Mouse (Mus musculus) heart, adult 2 months (tissue): Measurements from ENCODE around the gene Insl3. TPM values are rescaled to one million over a fixed set of nuclear protein-coding genes. Genes with fewer than 3 reads are reported as not detected.

ENCODE experiments used
- DNase-seq, 2 experiments: peaks; one replicate each; pipeline ENCODE4 v3.0.0; 2021
- H3K27ac ChIP-seq: fragments of 200-600 bp; 2 replicates; pipeline ENCODE4 v1.8.1; 2022
- H3K27me3 ChIP-seq: fragments of 200-500 bp; 2 replicates; pipeline ENCODE4 v1.6.1; 2012; ENCODE audit warnings: mild to moderate bottlenecking, low read length, inconsistent platforms, mixed read lengths; ENCODE audit not compliant: control insufficient read depth, insufficient read depth
- H3K36me3 ChIP-seq: fragments of 200-500 bp; 2 replicates; pipeline ENCODE4 v1.6.1; 2012; ENCODE audit warnings: low read length, inconsistent platforms; ENCODE audit not compliant: control insufficient read depth, insufficient read depth
- H3K4me1 ChIP-seq: fragments of 200-500 bp; 2 replicates; pipeline ENCODE4 v1.6.1; 2011; ENCODE audit warnings: low read length; ENCODE audit not compliant: control insufficient read depth, insufficient read depth
- H3K4me3 ChIP-seq: fragments of 200-600 bp; 2 replicates; pipeline ENCODE4 v1.8.1; 2022
- H3K79me2 ChIP-seq: fragments of 200-500 bp; replicated peaks from 2 replicates; pipeline ENCODE4 v1.6.1; 2012; ENCODE audit warnings: mild to moderate bottlenecking, inconsistent platforms, low read length, moderate library complexity, mixed read lengths; ENCODE audit not compliant: control insufficient read depth, insufficient read depth
- H3K9ac ChIP-seq: fragments of 200-500 bp; 2 replicates; pipeline ENCODE4 v1.6.1; 2012; ENCODE audit warnings: low read depth, mild to moderate bottlenecking, control low read depth, inconsistent platforms, low read length, mixed read lengths
- CTCF ChIP-seq: fragments of 200-600 bp; IDR thresholded peaks from 2 replicates; pipeline ENCODE4 v1.8.1; 2022; ENCODE audit warnings: antibody characterized with exemption, mild to moderate bottlenecking, moderate library complexity
- EP300 ChIP-seq: fragments of 200-500 bp; IDR thresholded peaks from 2 replicates; pipeline ENCODE4 v1.6.1; 2011; ENCODE audit warnings: low read depth, low read length, control low read depth; ENCODE audit not compliant: insufficient read depth
- POLR2A ChIP-seq: fragments of 200-500 bp; IDR thresholded peaks from 2 replicates; pipeline ENCODE4 v1.6.1; 2011; ENCODE audit warnings: mild to moderate bottlenecking, low read depth, low read length, control low read depth; ENCODE audit not compliant: insufficient read depth
- WGBS: fragments of 180-500 bp; shearing (Covaris S2); methylation state at CpG from one replicate; pipeline ENCODE4 v1.1.7; 2018; 5-methylcytosine and 5-hydroxymethylcytosine counted together
- intact Hi-C: fragments of 180-260 bp; cut with DNase I; formaldehyde crosslinking; loops from one replicate; pipeline ENCODE4 v1.15.1; 2025
- polyA plus RNA-seq: library from polyadenylated mRNA; depleted of rRNA; stranded (reverse); fragments of >200 nt; gene quantifications from 2 replicates; pipeline ENCODE4 v1.2.3, GENCODE M21; 2012
- total RNA-seq, 2 experiments: library from RNA; stranded (reverse); gene quantifications; 2 replicates each; pipeline ENCODE4 v1.2.3; 2021

The Insl3 gene
- total and polyA plus RNA-seq, 3 experiments = 4.0 to 19.3 (median 4.1) TPM

DNA sequence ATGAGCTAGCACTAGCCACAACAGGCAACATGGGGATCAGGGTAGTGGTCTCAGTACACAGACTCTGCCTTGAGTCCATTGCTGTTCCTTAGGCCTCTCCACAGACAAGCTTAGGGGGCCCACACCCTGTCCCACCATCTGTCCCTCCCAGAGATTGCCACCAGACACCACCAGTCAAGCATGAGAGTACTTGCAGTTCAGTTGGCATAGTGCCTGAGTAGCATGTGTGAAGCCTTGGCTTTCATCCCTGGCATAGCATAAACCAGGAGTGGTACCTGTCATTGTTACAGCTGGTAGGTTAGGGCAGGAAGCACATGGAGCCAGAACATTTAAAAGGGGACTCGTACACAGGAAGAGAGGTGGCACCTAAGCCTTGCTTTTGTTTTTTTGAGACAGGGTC, 29.3 kb upstream of the Insl3 start:
- no peaks in the 10 kb centered on the region for H3K79me2 ChIP-seq
- intact Hi-C loops = loop anchor here (1.0 to 5.0 kb wide), 4 partner anchors 47 to 219 kb away; partner anchors contain the start of gene Colgalt1
- H3K4me3 ChIP-seq = no peak overlapping the region
- 41% methylated on average over 1 of the region's 1 CpGs for WGBS
- H3K4me1 ChIP-seq = no peaks in the 10 kb centered on the region
- TF ChIP-seq CTCF = no peak
- no peak for TF ChIP-seq EP300
- TF ChIP-seq POLR2A = no peak
- H3K27ac ChIP-seq = no peak overlapping the region
- DNase-seq = no peak
- no peaks in the 10 kb centered on the region for H3K36me3 ChIP-seq
- no peak overlapping the region for H3K9ac ChIP-seq
- H3K27me3 ChIP-seq = peaks cover under 1% of the 10 kb centered on the region

DNA sequence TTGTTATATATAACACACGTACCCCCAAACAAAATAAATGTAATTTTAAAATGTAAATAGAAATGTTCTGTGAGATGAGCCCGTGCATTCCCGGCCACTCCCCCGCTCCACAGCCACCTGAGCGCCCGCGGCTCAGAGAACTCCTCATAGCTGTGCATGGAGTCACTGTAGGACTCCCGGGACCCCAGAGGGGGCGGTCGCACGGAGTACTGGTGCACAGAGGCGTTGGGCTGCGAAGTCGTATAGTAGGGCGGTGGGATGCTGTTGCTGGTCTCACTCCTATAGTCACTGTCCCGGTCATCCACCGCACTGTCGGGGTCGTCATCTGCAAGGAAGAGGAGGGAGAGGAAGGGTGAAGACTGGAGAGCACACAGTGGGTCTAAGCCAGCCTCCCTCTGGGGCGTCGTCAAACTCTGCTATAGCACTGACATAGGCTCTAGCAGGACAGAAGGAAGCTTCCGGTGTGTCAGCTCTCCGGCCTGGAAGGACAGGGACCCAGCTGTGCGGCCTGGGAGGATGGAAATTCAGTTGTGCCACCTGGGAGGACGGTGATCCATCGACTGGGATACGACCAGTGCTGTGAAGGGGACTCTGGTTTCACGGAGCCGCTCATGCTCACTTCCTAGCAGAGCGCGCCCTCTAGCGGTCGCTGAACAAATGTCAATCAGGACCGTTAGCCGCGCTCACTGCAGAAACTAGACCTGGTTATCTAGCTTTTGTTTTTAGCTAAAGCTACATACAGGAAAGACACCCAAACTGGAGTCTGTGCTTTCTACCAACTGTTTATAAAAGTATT, 28.5 kb upstream of the Insl3 start:
- H3K36me3 ChIP-seq = no peaks in the 10 kb centered on the region
- intact Hi-C loops = loop anchor here (1.0 to 5.0 kb wide), 4 partner anchors 48 to 220 kb away; partner anchors contain the start of gene Colgalt1
- WGBS = 11% methylated on average over 36 of the region's 36 CpGs
- H3K9ac ChIP-seq = no peak overlapping the region
- H3K4me1 ChIP-seq = no peaks in the 10 kb centered on the region
- no peak overlapping the region for H3K27ac ChIP-seq
- peak; percentile 78; the same call in 1 of the 2 replicates for TF ChIP-seq EP300
- no peak for TF ChIP-seq POLR2A
- TF ChIP-seq CTCF = peak; percentile 97
- no peaks in the 10 kb centered on the region for H3K79me2 ChIP-seq
- H3K27me3 ChIP-seq = no peaks in the 10 kb centered on the region; the same call in 1 of the 2 replicates
- DNase-seq = peak; percentile 82 to 88
- no peak overlapping the region for H3K4me3 ChIP-seq

DNA sequence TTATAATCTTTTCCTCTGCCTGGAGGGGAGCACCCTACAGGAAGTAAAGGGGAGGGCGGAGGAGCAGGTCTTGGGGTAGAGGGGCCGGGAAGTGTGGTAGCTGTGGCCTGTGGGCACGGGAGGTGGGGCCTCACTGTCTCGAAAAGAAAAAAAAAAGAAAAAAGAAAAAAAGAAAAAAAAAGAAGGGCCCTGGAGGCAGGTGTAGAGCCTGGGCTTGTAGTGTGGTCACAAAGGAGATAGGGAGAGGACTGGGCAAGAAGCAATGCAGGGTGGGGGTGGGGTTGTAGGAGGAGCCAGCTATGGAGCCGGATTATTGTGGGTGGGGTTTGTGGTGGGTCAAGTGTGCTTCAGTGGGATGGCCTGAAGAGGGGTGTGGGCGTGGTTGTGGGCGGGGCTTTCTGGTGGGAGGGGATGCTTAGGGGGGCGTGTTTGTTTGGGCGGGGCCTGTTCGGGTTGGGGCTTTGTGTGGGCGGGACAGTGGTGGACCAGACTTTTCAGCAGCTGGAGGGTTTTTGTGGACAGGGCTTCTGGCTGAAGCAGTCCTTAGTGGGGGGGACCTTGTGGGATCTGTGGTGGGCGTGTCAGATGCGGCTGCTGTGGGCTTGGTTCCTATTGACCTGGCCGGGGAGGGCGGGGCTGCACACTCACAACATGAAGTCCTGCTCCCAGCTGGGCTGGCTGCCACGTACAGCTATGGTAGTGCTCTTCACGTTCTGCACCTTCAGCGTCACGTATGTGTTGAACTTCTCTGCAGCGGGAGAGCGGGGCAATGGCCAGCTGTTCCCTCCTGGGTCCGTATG, 23.5 kb upstream of the Insl3 start:
- Histone ChIP-seq H3K27me3 (no peaks in the 10 kb centered on the region; the same call in 1 of the 2 replicates), H3K79me2 (no peaks in the 10 kb centered on the region), H3K4me3 (no peak overlapping the region), H3K4me1 (peaks cover 4% of the 10 kb centered on the region), H3K9ac (no peak overlapping the region), H3K27ac (no peak overlapping the region), H3K36me3 (no peaks in the 10 kb centered on the region)
- TF ChIP-seq POLR2A (no peak), EP300 (no peak), CTCF (no peak)
- 8% methylated on average over 21 of the region's 22 CpGs for WGBS
- DNase-seq = no peak
- intact Hi-C loops = no loop called here

DNA sequence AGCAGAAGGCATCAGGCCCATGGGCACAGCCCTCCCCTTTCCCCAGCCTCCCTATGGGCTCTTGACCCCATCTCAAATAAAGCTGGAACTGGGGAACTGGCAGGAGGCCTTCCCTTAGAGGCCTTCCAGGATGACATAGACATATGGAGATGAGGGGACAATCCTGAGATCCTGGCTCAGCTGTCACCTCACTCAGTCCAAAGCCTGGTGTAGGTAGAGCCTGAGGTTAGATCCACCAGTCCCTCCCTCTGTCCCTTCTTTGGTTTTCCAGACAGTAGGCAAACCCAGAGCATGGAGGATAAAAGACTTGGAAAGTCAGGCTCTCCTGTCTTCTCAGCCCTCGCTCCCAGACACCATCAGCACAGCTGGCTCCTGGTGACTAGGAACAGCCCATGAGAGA, 22.2 kb upstream of the Insl3 start:
- Histone ChIP-seq H3K27ac (no peak overlapping the region), H3K4me3 (no peak overlapping the region), H3K4me1 (peaks cover 4% of the 10 kb centered on the region), H3K27me3 (no peaks in the 10 kb centered on the region), H3K79me2 (no peaks in the 10 kb centered on the region), H3K9ac (no peak overlapping the region), H3K36me3 (no peaks in the 10 kb centered on the region)
- intact Hi-C loops = no loop called here
- DNase-seq = no peak
- no peak for TF ChIP-seq CTCF
- TF ChIP-seq EP300 = no peak
- WGBS = 65% methylated on average over 1 of the region's 1 CpGs

DNA sequence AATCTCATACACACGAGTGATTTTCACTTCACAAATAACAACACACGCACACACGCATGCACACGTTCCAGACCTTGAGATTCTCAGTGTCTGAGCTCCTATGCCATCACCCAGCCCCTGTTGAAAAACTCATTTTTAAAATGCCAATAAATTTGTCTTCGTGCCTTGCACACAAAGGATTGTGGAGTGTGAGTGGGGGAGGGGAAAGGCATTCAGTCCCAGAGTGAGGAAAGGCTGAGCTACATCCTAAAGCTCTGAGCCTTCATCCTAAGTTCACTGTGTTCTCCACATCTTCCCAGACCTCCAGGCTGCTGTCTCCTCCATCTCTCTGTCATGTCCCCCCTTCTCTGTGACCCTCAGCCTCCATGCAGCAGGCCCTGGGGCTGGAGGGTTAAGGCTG, 21.8 kb upstream of the Insl3 start:
- Histone ChIP-seq H3K4me1 (peaks cover 4% of the 10 kb centered on the region), H3K36me3 (no peaks in the 10 kb centered on the region), H3K4me3 (no peak overlapping the region), H3K9ac (no peak overlapping the region), H3K27me3 (no peaks in the 10 kb centered on the region), H3K79me2 (no peaks in the 10 kb centered on the region), H3K27ac (no peak overlapping the region)
- intact Hi-C loops = no loop called here
- WGBS = 76% methylated on average over 5 of the region's 5 CpGs
- DNase-seq = no peak
- no peak for TF ChIP-seq EP300
- no peak for TF ChIP-seq POLR2A
- TF ChIP-seq CTCF = no peak
